Mouse (Mus musculus): ENCODE results near the gene Gbgt1. TPM values are rescaled to one million over a fixed set of nuclear protein-coding genes. Genes with fewer than 3 reads are reported as not detected.

Gene Gbgt1
- polyA plus RNA-seq (2014; fragmentation: Nextera tagmentation; extraction: Ambion mirVana) = not detected in 2 replicates

DNA sequence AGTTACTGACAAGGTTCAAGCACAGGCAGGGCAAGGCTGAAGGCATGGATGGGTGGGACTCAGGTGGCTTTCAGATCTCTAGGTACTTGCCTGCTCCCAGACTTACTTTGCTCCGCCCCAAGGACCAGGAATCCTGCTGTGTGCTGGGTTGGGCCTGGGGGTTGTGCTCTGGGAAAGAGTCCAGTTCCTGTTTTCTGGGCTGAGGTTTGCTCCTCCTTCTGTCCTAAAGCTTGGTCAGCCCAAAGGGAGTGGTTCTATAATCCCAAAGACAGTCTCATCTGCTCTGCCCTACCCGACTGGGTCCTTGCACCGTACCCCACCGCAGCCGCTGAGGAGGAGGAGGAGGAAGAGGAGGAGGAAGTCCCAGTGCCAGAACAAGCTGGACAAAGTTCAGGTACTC lies at the start of gene Gbgt1:
TSS of gene Gbgt1 (plus strand) at position 221 of the 400 bp plus-strand sequence.
- no peak within 1 kb of the TSS for H3K9ac ChIP-seq (replicated peaks; ENCODE audit: low read length)

DNA sequence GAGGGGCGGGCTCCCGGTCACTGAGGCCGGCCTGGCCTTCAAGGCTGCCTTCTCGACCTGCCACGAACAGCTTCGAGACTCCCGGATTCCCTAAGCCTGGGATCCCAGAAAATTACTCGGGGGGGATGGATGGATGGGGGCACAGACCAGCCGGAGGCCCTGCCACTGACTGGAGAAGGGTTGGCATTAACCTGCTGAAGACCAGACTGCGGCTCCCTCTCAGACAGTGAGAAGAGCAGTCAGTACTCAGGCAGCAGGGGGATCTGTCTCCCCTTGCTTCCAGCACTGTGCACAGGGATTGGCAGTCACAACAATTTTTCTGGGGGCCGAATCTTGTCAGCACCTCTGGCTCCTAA lies 49.4 kb upstream of the Gbgt1 start:
- Histone ChIP-seq H3K27me3 (ENCODE audit: control insufficient read depth, insufficient read depth, low read length) (no peaks in the 10 kb centered on the region), H3K9ac (replicated peaks; ENCODE audit: low read length) (peak overlapping the region; percentile 87), H3K4me3 (ENCODE audit: low read depth, low read length) (peak overlapping the region; percentile 75), H3K4me1 (ENCODE audit: control insufficient read depth, insufficient read depth, low read length) (no peaks in the 10 kb centered on the region), H3K4me2 (ENCODE audit: low read depth, low read length) (peak overlapping the region; percentile 98), H3K27ac (replicated peaks; ENCODE audit: low read depth, low read length) (0 out of 2 replicates have a peak overlapping the region, but pooled peaks have one; percentile 1), H3K36me3 (replicated peaks; ENCODE audit: control insufficient read depth, insufficient read depth, low read depth, low read length) (no peaks in the 10 kb centered on the region; the same call in 1 of the 2 replicates), H3K9me3 (replicated peaks; ENCODE audit: control insufficient read depth, low read length) (no peaks in the 10 kb centered on the region)
- ATAC-seq (replicated peaks; ENCODE audit: insufficient number of reproducible peaks, low FRiP score, low TSS enrichment, low read depth) (0 out of 2 replicates have a peak, but pooled peaks have one; percentile 51), DNase-seq (ENCODE audit: low spot score) (no peak)
- WGBS = 11% methylated on average over 11 of the region's 11 CpGs

More for the DNA sequence above, at the start of gene Gbgt1:
- Histone ChIP-seq H3K27ac (replicated peaks; ENCODE audit: low read depth, low read length) (no peak within 1 kb of the TSS), H3K36me3 (replicated peaks; ENCODE audit: control insufficient read depth, insufficient read depth, low read depth, low read length) (no peaks in the 10 kb centered on the region), H3K4me2 (ENCODE audit: low read depth, low read length) (no peak within 1 kb of the TSS), H3K4me3 (ENCODE audit: low read depth, low read length) (no peak within 1 kb of the TSS), H3K27me3 (ENCODE audit: control insufficient read depth, insufficient read depth, low read length) (no peaks in the 10 kb centered on the region), H3K9me3 (replicated peaks; ENCODE audit: control insufficient read depth, low read length) (no peaks in the 10 kb centered on the region), H3K4me1 (ENCODE audit: control insufficient read depth, insufficient read depth, low read length) (no peaks in the 10 kb centered on the region)
- no peak for ATAC-seq (replicated peaks; ENCODE audit: insufficient number of reproducible peaks, low FRiP score, low TSS enrichment, low read depth)
- 81% methylated on average over 5 of the region's 5 CpGs for WGBS
- no peak for DNase-seq (ENCODE audit: low spot score)

DNA sequence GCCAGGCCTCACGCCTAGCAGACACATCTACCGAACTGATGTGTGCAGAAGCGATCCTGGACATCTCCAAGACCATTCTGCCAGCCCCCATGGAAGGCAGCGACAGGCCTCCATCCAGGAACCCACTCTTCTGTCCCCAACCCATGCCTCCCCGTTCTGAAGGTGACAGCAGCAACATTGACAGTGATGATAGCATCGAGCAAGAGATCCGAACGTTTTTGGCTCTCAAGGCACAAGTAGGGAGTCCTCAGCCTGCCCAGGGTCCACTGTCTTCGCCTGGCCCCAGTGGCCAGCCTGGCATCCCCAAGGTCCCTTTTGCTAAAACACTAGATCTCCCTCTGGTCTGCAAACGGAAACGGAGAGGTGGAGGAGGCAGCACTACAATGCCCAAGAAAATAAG lies 45.0 kb upstream of the Gbgt1 start:
- H3K36me3 ChIP-seq (replicated peaks; ENCODE audit: control insufficient read depth, insufficient read depth, low read depth, low read length) = no peaks in the 10 kb centered on the region; the same call in 1 of the 2 replicates
- DNase-seq (ENCODE audit: low spot score) = no peak
- no peak overlapping the region for H3K9ac ChIP-seq (replicated peaks; ENCODE audit: low read length)
- ATAC-seq (replicated peaks; ENCODE audit: insufficient number of reproducible peaks, low FRiP score, low TSS enrichment, low read depth) = no peak
- H3K4me2 ChIP-seq (ENCODE audit: low read depth, low read length) = no peak overlapping the region
- no peaks in the 10 kb centered on the region for H3K27me3 ChIP-seq (ENCODE audit: control insufficient read depth, insufficient read depth, low read length)
- WGBS = 89% methylated on average over 11 of the region's 11 CpGs
- H3K27ac ChIP-seq (replicated peaks; ENCODE audit: low read depth, low read length) = no peak overlapping the region
- no peaks in the 10 kb centered on the region for H3K9me3 ChIP-seq (replicated peaks; ENCODE audit: control insufficient read depth, low read length)
- H3K4me3 ChIP-seq (ENCODE audit: low read depth, low read length) = no peak overlapping the region
- H3K4me1 ChIP-seq (ENCODE audit: control insufficient read depth, insufficient read depth, low read length) = no peaks in the 10 kb centered on the region

GRCm38 (mm10) chr2:28453539-28453938 lies 43.2 kb upstream of the Gbgt1 start:
- H3K27me3 ChIP-seq (ENCODE audit: control insufficient read depth, insufficient read depth, low read length) = no peaks in the 10 kb centered on the region
- no peak for ATAC-seq (replicated peaks; ENCODE audit: insufficient number of reproducible peaks, low FRiP score, low TSS enrichment, low read depth)
- WGBS = 93% methylated on average over 6 of the region's 6 CpGs
- no peaks in the 10 kb centered on the region for H3K9me3 ChIP-seq (replicated peaks; ENCODE audit: control insufficient read depth, low read length)
- no peaks in the 10 kb centered on the region for H3K4me1 ChIP-seq (ENCODE audit: control insufficient read depth, insufficient read depth, low read length)
- H3K9ac ChIP-seq (replicated peaks; ENCODE audit: low read length) = no peak overlapping the region
- no peak overlapping the region for H3K4me3 ChIP-seq (ENCODE audit: low read depth, low read length)
- H3K4me2 ChIP-seq (ENCODE audit: low read depth, low read length) = no peak overlapping the region
- no peak overlapping the region for H3K27ac ChIP-seq (replicated peaks; ENCODE audit: low read depth, low read length)
- no peak for DNase-seq (ENCODE audit: low spot score)
- no peaks in the 10 kb centered on the region; the same call in 1 of the 2 replicates for H3K36me3 ChIP-seq (replicated peaks; ENCODE audit: control insufficient read depth, insufficient read depth, low read depth, low read length)

DNA sequence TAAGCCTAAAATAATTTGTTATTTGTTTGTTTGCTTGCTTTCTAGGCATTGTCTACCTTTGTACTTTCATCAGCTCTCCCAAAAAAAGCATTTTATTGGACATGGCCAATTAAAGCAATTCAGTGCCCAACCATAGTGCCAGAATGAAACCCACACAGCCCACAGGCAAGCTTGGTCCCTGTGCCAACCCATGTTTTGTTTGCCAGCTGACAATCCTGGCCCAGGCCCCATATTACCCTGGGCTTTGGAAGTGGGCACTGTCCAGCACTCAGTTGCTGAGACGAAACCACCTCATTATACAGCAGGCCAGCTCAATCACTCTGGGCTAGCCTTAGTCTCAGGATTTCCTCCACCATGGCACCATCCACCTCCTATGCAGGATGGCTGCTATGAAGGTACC lies 40.1 kb upstream of the Gbgt1 start:
- Histone ChIP-seq H3K27ac (replicated peaks; ENCODE audit: low read depth, low read length) (no peak overlapping the region), H3K9me3 (replicated peaks; ENCODE audit: control insufficient read depth, low read length) (no peaks in the 10 kb centered on the region), H3K4me2 (ENCODE audit: low read depth, low read length) (no peak overlapping the region), H3K4me1 (ENCODE audit: control insufficient read depth, insufficient read depth, low read length) (no peaks in the 10 kb centered on the region), H3K36me3 (replicated peaks; ENCODE audit: control insufficient read depth, insufficient read depth, low read depth, low read length) (no peaks in the 10 kb centered on the region; the same call in 1 of the 2 replicates), H3K4me3 (ENCODE audit: low read depth, low read length) (no peak overlapping the region), H3K9ac (replicated peaks; ENCODE audit: low read length) (no peak overlapping the region), H3K27me3 (ENCODE audit: control insufficient read depth, insufficient read depth, low read length) (no peaks in the 10 kb centered on the region)
- WGBS = 85% methylated on average over 1 of the region's 1 CpGs
- no peak for ATAC-seq (replicated peaks; ENCODE audit: insufficient number of reproducible peaks, low FRiP score, low TSS enrichment, low read depth)
- no peak for DNase-seq (ENCODE audit: low spot score)

DNA sequence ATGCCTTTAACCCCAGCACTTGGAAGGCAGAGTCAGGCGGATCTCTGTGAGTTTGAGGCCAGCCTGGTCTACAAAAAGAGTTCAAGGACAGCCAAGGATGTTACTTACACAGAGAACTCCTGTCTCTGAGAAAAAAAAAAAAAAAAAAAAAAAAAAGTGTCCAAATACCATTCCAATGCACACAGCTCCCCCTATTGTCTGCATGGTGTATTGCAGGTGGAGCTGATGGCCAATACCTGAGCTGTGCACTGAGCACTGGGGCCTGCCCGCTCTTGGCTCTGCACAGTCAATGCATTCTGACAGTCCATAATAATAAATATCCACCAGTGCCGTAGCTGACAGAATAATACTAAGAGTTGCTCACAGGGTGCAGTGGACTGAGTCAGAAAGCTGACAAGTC lies 32.8 kb upstream of the Gbgt1 start:
- no peak overlapping the region for H3K27ac ChIP-seq (replicated peaks; ENCODE audit: low read depth, low read length)
- H3K4me2 ChIP-seq (ENCODE audit: low read depth, low read length) = no peak overlapping the region
- no peaks in the 10 kb centered on the region for H3K9me3 ChIP-seq (replicated peaks; ENCODE audit: control insufficient read depth, low read length)
- no peaks in the 10 kb centered on the region; the same call in 1 of the 2 replicates for H3K27me3 ChIP-seq (ENCODE audit: control insufficient read depth, insufficient read depth, low read length)
- DNase-seq (ENCODE audit: low spot score) (peak; percentile 75), ATAC-seq (replicated peaks; ENCODE audit: insufficient number of reproducible peaks, low FRiP score, low TSS enrichment, low read depth) (no peak)
- H3K9ac ChIP-seq (replicated peaks; ENCODE audit: low read length) = no peak overlapping the region
- no peaks in the 10 kb centered on the region for H3K4me1 ChIP-seq (ENCODE audit: control insufficient read depth, insufficient read depth, low read length)
- H3K4me3 ChIP-seq (ENCODE audit: low read depth, low read length) = no peak overlapping the region
- H3K36me3 ChIP-seq (replicated peaks; ENCODE audit: control insufficient read depth, insufficient read depth, low read depth, low read length) = no peaks in the 10 kb centered on the region
- 35% methylated on average over 3 of the region's 3 CpGs for WGBS

DNA sequence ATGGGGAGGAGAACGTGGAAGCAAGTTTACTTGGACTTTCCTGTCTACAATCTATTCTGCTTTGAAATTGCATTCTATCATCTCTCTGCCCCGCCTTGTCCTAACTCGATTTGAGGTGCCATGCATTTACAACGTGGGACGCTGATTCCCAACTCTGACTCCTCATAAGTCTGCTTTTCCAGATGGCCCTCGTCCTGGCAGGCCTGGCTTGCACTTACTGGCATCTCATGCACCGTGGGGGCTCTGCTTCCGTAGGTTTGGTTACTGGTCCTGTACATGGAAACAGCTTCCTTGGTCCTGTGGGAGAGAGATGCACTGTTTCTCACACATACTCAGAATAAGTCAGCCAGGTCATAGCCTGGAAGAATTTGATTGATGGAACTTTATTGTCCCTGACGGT lies 31.8 kb upstream of the Gbgt1 start:
- H3K4me1 ChIP-seq (ENCODE audit: control insufficient read depth, insufficient read depth, low read length) = no peaks in the 10 kb centered on the region
- H3K27me3 ChIP-seq (ENCODE audit: control insufficient read depth, insufficient read depth, low read length) = no peaks in the 10 kb centered on the region; the same call in 1 of the 2 replicates
- no peak overlapping the region for H3K4me3 ChIP-seq (ENCODE audit: low read depth, low read length)
- WGBS = 85% methylated on average over 9 of the region's 9 CpGs
- H3K9me3 ChIP-seq (replicated peaks; ENCODE audit: control insufficient read depth, low read length) = no peaks in the 10 kb centered on the region
- H3K9ac ChIP-seq (replicated peaks; ENCODE audit: low read length) = no peak overlapping the region
- no peak overlapping the region for H3K27ac ChIP-seq (replicated peaks; ENCODE audit: low read depth, low read length)
- no peak for ATAC-seq (replicated peaks; ENCODE audit: insufficient number of reproducible peaks, low FRiP score, low TSS enrichment, low read depth)
- DNase-seq (ENCODE audit: low spot score) = no peak
- H3K4me2 ChIP-seq (ENCODE audit: low read depth, low read length) = no peak overlapping the region
- H3K36me3 ChIP-seq (replicated peaks; ENCODE audit: control insufficient read depth, insufficient read depth, low read depth, low read length) = peaks cover 9% of the 10 kb centered on the region

GRCm38 (mm10) chr2:28465836-28466518 lies 30.7 kb upstream of the Gbgt1 start, which contains the start of gene 1700007K13Rik:
TSS of gene 1700007K13Rik (minus strand) at chr2:28466332.
- peak within 1 kb of the TSS; percentile 52 for H3K4me2 ChIP-seq (ENCODE audit: low read depth, low read length)
- H3K4me3 ChIP-seq (ENCODE audit: low read depth, low read length) = peak within 1 kb of the TSS; percentile 16; the same call in 1 of the 2 replicates
- ATAC-seq (replicated peaks; ENCODE audit: insufficient number of reproducible peaks, low FRiP score, low TSS enrichment, low read depth) (peak; percentile 64), DNase-seq (ENCODE audit: low spot score) (peak; percentile 85)
- no peaks in the 10 kb centered on the region; the same call in 1 of the 2 replicates for H3K27me3 ChIP-seq (ENCODE audit: control insufficient read depth, insufficient read depth, low read length)
- H3K27ac ChIP-seq (replicated peaks; ENCODE audit: low read depth, low read length) = no peak within 1 kb of the TSS
- no peaks in the 10 kb centered on the region for H3K9me3 ChIP-seq (replicated peaks; ENCODE audit: control insufficient read depth, low read length)
- WGBS = 5% methylated on average over 25 of the region's 25 CpGs
- no peaks in the 10 kb centered on the region for H3K4me1 ChIP-seq (ENCODE audit: control insufficient read depth, insufficient read depth, low read length)
- H3K36me3 ChIP-seq (replicated peaks; ENCODE audit: control insufficient read depth, insufficient read depth, low read depth, low read length) = peaks cover 14% of the 10 kb centered on the region
- peak within 1 kb of the TSS; percentile 40 for H3K9ac ChIP-seq (replicated peaks; ENCODE audit: low read length)
